Mouse (Mus musculus) lung, embryonic 16.5 days (tissue): ENCODE results near the gene Rab31. TPM values are rescaled to one million over a fixed set of nuclear protein-coding genes. Genes with fewer than 3 reads are reported as not detected.
A peak's percentile ranks its signal among the peaks of the same experiment; 100 is the strongest.

Experiments
- ATAC-seq: fragments of 200-750 bp; cut with Nextera tagmentation; 2 replicates; pipeline ENCODE4 v1.8.0; 2017; ENCODE audit warnings: low read depth, mild to moderate bottlenecking, moderate library complexity
- H3K27ac ChIP-seq: fragments of 300-500 bp; sonication (generic); 2 replicates; pipeline ENCODE4 v1.5.1; 2014; ENCODE audit warnings: mild to moderate bottlenecking, control low read depth, low read length
- H3K27me3 ChIP-seq: fragments of 300-500 bp; sonication (generic); 2 replicates; pipeline ENCODE4 v1.6.1; 2014; ENCODE audit warnings: low read depth, low read length, mixed read lengths; ENCODE audit not compliant: control insufficient read depth, insufficient read depth
- H3K36me3 ChIP-seq: fragments of 300-500 bp; sonication (generic); 2 replicates; pipeline ENCODE4 v1.6.1; 2014; ENCODE audit warnings: low read length; ENCODE audit not compliant: control insufficient read depth, insufficient read depth
- H3K4me1 ChIP-seq: fragments of 300-500 bp; sonication (generic); replicated peaks from 2 replicates; pipeline ENCODE4 v1.6.1; 2014; ENCODE audit warnings: low read length, mixed read lengths; ENCODE audit not compliant: control insufficient read depth, insufficient read depth
- H3K4me2 ChIP-seq: fragments of 300-500 bp; sonication (generic); 2 replicates; pipeline ENCODE4 v1.6.1; 2014; ENCODE audit warnings: low read depth, low read length, control low read depth
- H3K4me3 ChIP-seq: fragments of 300-500 bp; sonication (generic); 2 replicates; pipeline ENCODE4 v1.5.1; 2014; ENCODE audit warnings: mild to moderate bottlenecking, low read length, control low read depth
- H3K9ac ChIP-seq: fragments of 300-500 bp; sonication (generic); 2 replicates; pipeline ENCODE4 v1.6.1; 2014; ENCODE audit warnings: low read length, control low read depth
- H3K9me3 ChIP-seq: fragments of 300-500 bp; sonication (generic); 2 replicates; pipeline ENCODE4 v1.6.1; 2016; ENCODE audit warnings: low read length; ENCODE audit not compliant: control insufficient read depth
- WGBS: fragments of 180-500 bp; shearing (Covaris S2); extraction: QIAGEN DNeasy Blood & Tissue Kit; methylation state at CpG from one replicate; pipeline ENCODE4 v1.1.7; 2014; 5-methylcytosine and 5-hydroxymethylcytosine counted together
- polyA plus RNA-seq: library from polyadenylated mRNA; unstranded; fragments of >200 nt; fragmentation: Nextera tagmentation; extraction: Ambion mirVana; gene quantifications from 2 replicates; pipeline ENCODE4 v1.2.1, GENCODE M21; 2015

Gene Rab31
- polyA plus RNA-seq = 30.8 and 32.0 TPM in 2 replicates

DNA sequence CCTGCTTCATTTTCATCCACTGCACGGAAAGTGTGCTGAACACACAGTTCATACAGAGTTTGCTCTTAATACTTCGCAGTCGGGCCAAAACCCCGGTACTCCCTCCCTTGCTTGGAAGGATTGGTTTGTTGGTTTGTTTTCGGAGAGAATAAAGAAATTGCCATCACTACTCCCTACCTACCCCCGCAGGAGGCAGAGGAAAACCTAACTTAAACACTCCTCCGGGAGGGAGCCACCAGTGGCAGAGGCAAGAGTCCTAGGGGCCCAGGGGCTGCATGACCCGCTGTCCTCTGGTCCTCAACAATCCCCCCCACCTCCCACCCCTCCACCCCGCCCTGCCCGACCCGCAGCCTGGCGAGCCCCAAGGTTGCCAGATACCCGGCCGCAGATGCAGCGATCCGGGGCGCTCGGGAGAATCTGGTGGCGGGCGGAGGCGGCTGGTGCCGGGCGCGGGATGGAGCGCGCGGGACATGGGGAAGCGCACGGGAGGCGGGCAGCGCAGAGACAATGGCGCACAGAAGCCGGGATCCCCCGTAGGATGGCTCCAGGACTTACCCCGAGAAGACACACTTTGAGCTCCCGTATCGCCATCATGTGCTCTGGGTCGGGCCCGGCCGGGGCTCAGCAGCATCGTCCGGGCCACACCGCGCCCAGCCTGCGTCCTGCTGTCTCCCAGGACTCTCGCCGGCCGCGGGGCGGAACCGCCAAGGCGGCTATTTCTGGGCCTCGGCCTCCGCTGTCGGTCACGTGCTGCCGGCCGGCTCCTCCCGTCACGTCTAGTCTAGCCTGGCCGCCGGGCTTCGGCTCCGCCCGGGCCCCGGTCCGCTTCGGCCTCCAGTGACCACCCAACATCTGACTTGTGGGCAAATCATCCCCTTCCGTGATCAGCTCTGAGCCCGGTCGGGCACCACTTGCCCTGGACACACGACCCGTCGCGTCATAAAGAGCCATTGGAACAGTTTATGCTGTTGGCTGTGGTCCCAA, at the start of gene Rab31:
TSS of gene Rab31 (minus strand) at position 802 of the 984 bp plus-strand sequence.
- H3K27me3 ChIP-seq = no peaks in the 10 kb centered on the region
- peaks cover 19% of the 10 kb centered on the region for H3K4me1 ChIP-seq
- no peaks in the 10 kb centered on the region for H3K36me3 ChIP-seq
- H3K4me3 ChIP-seq = peak within 1 kb of the TSS; percentile 78
- H3K4me2 ChIP-seq = peak within 1 kb of the TSS; percentile 99
- ATAC-seq = peak; percentile 92
- peak within 1 kb of the TSS; percentile 83 for H3K9ac ChIP-seq
- H3K27ac ChIP-seq = peak within 1 kb of the TSS; percentile 38
- H3K9me3 ChIP-seq = no peaks in the 10 kb centered on the region
- WGBS = under 1% methylated on average over 71 of the region's 75 CpGs

DNA sequence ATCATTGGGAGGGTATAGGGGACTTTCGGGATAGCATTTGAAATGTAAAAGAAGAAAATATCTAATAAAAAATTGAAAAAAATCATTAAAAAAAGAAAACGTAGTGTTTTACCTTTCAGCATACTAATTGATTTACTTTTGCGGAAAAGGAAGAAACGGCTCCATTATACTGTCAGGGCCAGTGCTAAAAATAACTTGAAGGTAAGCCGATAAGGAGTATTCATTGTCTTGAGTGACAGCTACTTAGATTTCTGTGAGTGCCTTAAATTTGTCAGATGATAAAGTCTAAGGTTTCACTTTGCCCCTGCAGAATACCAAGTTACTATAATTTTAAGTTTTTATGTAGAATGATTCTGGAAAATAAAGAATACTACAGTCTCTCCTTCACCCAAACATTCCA, 47.6 kb upstream of the Rab31 start:
- no peaks in the 10 kb centered on the region for H3K4me1 ChIP-seq
- H3K36me3 ChIP-seq = peaks cover 35% of the 10 kb centered on the region
- no peak overlapping the region for H3K27ac ChIP-seq
- no peaks in the 10 kb centered on the region for H3K9me3 ChIP-seq
- no peaks in the 10 kb centered on the region for H3K27me3 ChIP-seq
- no peak for ATAC-seq
- WGBS = 82% methylated on average over 5 of the region's 5 CpGs
- H3K9ac ChIP-seq = no peak overlapping the region
- H3K4me3 ChIP-seq = no peak overlapping the region
- no peak overlapping the region for H3K4me2 ChIP-seq

DNA sequence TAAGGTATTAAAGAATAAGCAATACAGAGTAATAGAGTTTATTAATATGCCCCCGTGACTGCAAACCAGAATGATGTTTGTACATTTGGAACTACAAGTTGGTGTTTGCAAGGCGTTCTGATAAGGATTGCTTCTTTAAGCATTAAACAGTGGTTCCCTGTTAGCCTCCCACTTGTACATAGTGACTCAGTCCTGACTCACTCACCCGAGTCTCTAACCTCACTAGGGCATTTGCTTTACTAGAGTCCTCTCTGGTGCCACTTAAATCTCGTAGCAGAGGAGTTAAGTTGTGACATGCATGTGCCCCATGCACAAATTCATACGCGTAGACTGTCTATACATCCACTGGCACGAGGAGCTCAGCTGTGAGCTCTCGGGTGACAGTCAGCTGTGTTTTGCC, 41.2 kb upstream of the Rab31 start:
- WGBS = 86% methylated on average over 8 of the region's 8 CpGs
- H3K27ac ChIP-seq = no peak overlapping the region
- H3K9me3 ChIP-seq = no peaks in the 10 kb centered on the region
- no peak overlapping the region for H3K4me2 ChIP-seq
- H3K4me3 ChIP-seq = no peak overlapping the region
- H3K4me1 ChIP-seq = no peaks in the 10 kb centered on the region
- H3K27me3 ChIP-seq = no peaks in the 10 kb centered on the region
- peaks cover 41% of the 10 kb centered on the region for H3K36me3 ChIP-seq
- no peak overlapping the region for H3K9ac ChIP-seq
- no peak for ATAC-seq

- H3K4me1 ChIP-seq = no peaks in the 10 kb centered on the region
- H3K4me2 ChIP-seq = no peak overlapping the region
- no peak overlapping the region for H3K9ac ChIP-seq
- H3K36me3 ChIP-seq = peaks cover 27% of the 10 kb centered on the region
- no peak for ATAC-seq
- no peaks in the 10 kb centered on the region for H3K27me3 ChIP-seq
- no peak overlapping the region for H3K4me3 ChIP-seq
- H3K9me3 ChIP-seq = no peaks in the 10 kb centered on the region
- WGBS = 75% methylated on average over 5 of the region's 5 CpGs
- H3K27ac ChIP-seq = no peak overlapping the region
Observed at GRCm38 (mm10) chr17:65811032-65811431, 38.5 kb upstream of the Rab31 start.

- no peaks in the 10 kb centered on the region for H3K9me3 ChIP-seq
- peaks cover 3% of the 10 kb centered on the region for H3K36me3 ChIP-seq
- no peak overlapping the region for H3K27ac ChIP-seq
- H3K4me1 ChIP-seq = no peaks in the 10 kb centered on the region
- H3K4me2 ChIP-seq = no peak overlapping the region
- no peak for ATAC-seq
- 75% methylated on average over 2 of the region's 2 CpGs for WGBS
- no peak overlapping the region for H3K4me3 ChIP-seq
- no peak overlapping the region for H3K9ac ChIP-seq
- H3K27me3 ChIP-seq = no peaks in the 10 kb centered on the region
Observed at GRCm38 (mm10) chr17:65806416-65806815, 33.9 kb upstream of the Rab31 start.

DNA sequence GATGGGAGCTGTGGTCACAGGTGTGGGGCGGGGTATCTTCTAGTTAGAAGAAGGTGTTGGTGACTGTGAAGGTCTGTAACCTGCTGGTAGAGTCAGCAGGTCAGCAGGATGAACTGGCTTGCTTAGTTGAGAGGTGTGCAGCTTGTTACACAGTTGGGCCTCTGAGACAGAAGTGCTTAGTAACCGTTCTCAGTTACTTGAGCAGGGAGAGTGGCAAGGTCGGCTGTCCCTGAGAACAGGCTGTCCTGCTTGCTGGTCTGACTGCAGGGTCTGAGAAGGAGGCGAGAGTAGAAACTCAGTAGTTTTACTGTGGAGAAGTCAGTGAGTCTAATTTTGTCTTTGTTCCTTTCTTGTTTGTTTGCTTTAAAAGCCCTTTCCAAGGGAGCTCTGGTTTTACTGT, 33.4 kb upstream of the Rab31 start:
- H3K9ac ChIP-seq = no peak overlapping the region
- no peak overlapping the region for H3K4me2 ChIP-seq
- no peaks in the 10 kb centered on the region for H3K4me1 ChIP-seq
- H3K9me3 ChIP-seq = no peaks in the 10 kb centered on the region
- ATAC-seq = no peak
- WGBS = 66% methylated on average over 4 of the region's 4 CpGs
- H3K4me3 ChIP-seq = no peak overlapping the region
- H3K27me3 ChIP-seq = no peaks in the 10 kb centered on the region
- H3K36me3 ChIP-seq = peaks cover 3% of the 10 kb centered on the region
- no peak overlapping the region for H3K27ac ChIP-seq

- no peak overlapping the region for H3K4me2 ChIP-seq
- no peak; the same call in 1 of the 2 replicates for ATAC-seq
- no peaks in the 10 kb centered on the region for H3K27me3 ChIP-seq
- no peaks in the 10 kb centered on the region for H3K9me3 ChIP-seq
- no peak overlapping the region for H3K4me3 ChIP-seq
- no peaks in the 10 kb centered on the region; the same call in 1 of the 2 replicates for H3K36me3 ChIP-seq
- H3K4me1 ChIP-seq = no peaks in the 10 kb centered on the region
- H3K9ac ChIP-seq = no peak overlapping the region
- no peak overlapping the region for H3K27ac ChIP-seq
- WGBS = 68% methylated on average over 4 of the region's 4 CpGs
Observed at GRCm38 (mm10) chr17:65802026-65802425, 29.5 kb upstream of the Rab31 start.

DNA sequence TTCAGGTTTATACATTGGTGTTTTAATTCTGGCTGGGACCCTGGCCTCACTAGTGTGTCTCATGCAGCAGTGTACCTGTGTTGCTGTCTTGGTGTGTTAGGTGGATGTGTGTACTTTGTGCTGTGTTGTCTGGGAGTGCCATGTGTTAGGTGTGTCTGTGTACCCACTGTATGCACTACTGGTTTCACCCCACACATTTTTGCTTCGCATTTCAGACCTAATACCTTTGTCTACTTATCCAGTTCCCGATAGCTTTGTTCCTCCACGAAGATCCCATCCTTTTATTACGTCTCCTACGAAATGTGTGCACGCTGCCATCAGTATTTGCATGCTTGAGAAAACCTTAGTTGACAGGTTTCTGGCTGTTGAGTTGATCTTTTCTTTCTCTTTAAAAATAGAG, 27.9 kb upstream of the Rab31 start:
- Histone ChIP-seq H3K9me3 (no peaks in the 10 kb centered on the region), H3K36me3 (no peaks in the 10 kb centered on the region; the same call in 1 of the 2 replicates), H3K9ac (no peak overlapping the region), H3K4me3 (no peak overlapping the region), H3K4me1 (no peaks in the 10 kb centered on the region), H3K27me3 (no peaks in the 10 kb centered on the region), H3K4me2 (no peak overlapping the region), H3K27ac (no peak overlapping the region)
- ATAC-seq = no peak
- WGBS = 89% methylated on average over 6 of the region's 6 CpGs

DNA sequence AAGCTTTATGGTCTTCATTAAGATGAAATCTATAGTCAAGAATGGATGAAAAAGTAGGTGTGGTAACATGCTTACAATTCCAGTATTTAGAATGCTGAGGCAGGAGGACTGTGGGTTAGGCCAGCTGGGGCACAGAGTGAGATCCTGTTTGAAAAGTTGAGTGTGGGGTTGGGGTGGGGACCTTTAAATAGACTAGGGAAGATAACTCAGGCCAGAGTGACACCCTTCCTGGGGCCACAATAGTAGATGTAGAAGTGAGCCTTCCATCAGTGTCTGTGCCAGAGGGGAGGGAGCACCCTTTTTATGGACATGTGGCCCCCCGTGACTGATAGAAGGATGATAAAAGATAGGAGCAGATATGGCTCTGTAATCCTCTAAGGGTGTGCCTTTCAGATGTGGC, 26.8 kb upstream of the Rab31 start:
- Histone ChIP-seq H3K27ac (no peak overlapping the region), H3K36me3 (no peaks in the 10 kb centered on the region), H3K4me3 (no peak overlapping the region), H3K4me2 (no peak overlapping the region), H3K9me3 (no peaks in the 10 kb centered on the region), H3K27me3 (no peaks in the 10 kb centered on the region), H3K4me1 (no peaks in the 10 kb centered on the region), H3K9ac (no peak overlapping the region)
- WGBS = 78% methylated on average over 1 of the region's 1 CpGs
- ATAC-seq = no peak
